Mouse (Mus musculus) kidney, embryonic 15.5 days (tissue): Measurements from ENCODE around the gene Agrp. TPM values are rescaled to one million over a fixed set of nuclear protein-coding genes. Genes with fewer than 3 reads are reported as not detected.

Source experiments
- ATAC-seq: fragments of 200-750 bp; cut with Nextera tagmentation; replicated peaks from 2 replicates; pipeline ENCODE4 v1.8.0; 2017; ENCODE audit warnings: moderate TSS enrichment; ENCODE audit not compliant: low FRiP score
- H3K27ac ChIP-seq: fragments of 300-500 bp; sonication (generic); 2 replicates; pipeline ENCODE4 v1.5.1; 2015; ENCODE audit warnings: mild to moderate bottlenecking, inconsistent platforms
- H3K27me3 ChIP-seq: fragments of 300-500 bp; sonication (generic); 2 replicates; pipeline ENCODE4 v1.6.1; 2015; ENCODE audit warnings: inconsistent platforms
- H3K36me3 ChIP-seq: fragments of 300-500 bp; sonication (generic); 2 replicates; pipeline ENCODE4 v1.6.1; 2015; ENCODE audit warnings: inconsistent platforms
- H3K4me1 ChIP-seq: fragments of 300-500 bp; sonication (generic); 2 replicates; pipeline ENCODE4 v1.6.1; 2015; ENCODE audit warnings: inconsistent platforms
- H3K4me2 ChIP-seq: fragments of 300-500 bp; sonication (generic); 2 replicates; pipeline ENCODE4 v1.6.1; 2015; ENCODE audit warnings: moderate library complexity, mild to moderate bottlenecking, inconsistent platforms
- H3K4me3 ChIP-seq: fragments of 300-500 bp; sonication (generic); replicated peaks from 2 replicates; pipeline ENCODE4 v1.5.1; 2015; ENCODE audit warnings: mild to moderate bottlenecking, inconsistent platforms
- H3K9ac ChIP-seq: fragments of 300-500 bp; sonication (generic); 2 replicates; pipeline ENCODE4 v1.6.1; 2015; ENCODE audit warnings: mild to moderate bottlenecking, inconsistent platforms
- H3K9me3 ChIP-seq: fragments of 300-500 bp; sonication (generic); replicated peaks from 2 replicates; pipeline ENCODE4 v1.6.1; 2016; ENCODE audit warnings: inconsistent platforms
- WGBS: fragments of 180-500 bp; shearing (Covaris S2); methylation state at CpG from one replicate; pipeline ENCODE4 v1.1.7; 2015; ENCODE audit warnings: mixed read lengths; 5-methylcytosine and 5-hydroxymethylcytosine counted together
- polyA plus RNA-seq: library from polyadenylated mRNA; unstranded; fragments of >200 nt; fragmentation: Nextera tagmentation; extraction: Ambion mirVana; gene quantifications from 2 replicates; pipeline ENCODE4 v1.2.1, GENCODE M21; 2015

The Agrp gene
- polyA plus RNA-seq, 1 experiment from 2014 or later: 0.83 TPM

- H3K4me1 ChIP-seq: peaks cover 33% of the 10 kb centered on the region
- H3K4me2 ChIP-seq: peak overlapping the region; percentile 90
- H3K27me3 ChIP-seq: no peaks in the 10 kb centered on the region
- peak overlapping the region; percentile 100 for H3K27ac ChIP-seq
- WGBS: 1% methylated on average over 11 of the region's 11 CpGs
- no peaks in the 10 kb centered on the region for H3K36me3 ChIP-seq
- no peaks in the 10 kb centered on the region for H3K9me3 ChIP-seq
- H3K9ac ChIP-seq: peak overlapping the region; percentile 95
- H3K4me3 ChIP-seq: peak overlapping the region; percentile 82
- ATAC-seq: no peak
Measured at GRCm38 (mm10) chr8:105637601-105638041, 428 bp upstream of the Agrp start.

DNA sequence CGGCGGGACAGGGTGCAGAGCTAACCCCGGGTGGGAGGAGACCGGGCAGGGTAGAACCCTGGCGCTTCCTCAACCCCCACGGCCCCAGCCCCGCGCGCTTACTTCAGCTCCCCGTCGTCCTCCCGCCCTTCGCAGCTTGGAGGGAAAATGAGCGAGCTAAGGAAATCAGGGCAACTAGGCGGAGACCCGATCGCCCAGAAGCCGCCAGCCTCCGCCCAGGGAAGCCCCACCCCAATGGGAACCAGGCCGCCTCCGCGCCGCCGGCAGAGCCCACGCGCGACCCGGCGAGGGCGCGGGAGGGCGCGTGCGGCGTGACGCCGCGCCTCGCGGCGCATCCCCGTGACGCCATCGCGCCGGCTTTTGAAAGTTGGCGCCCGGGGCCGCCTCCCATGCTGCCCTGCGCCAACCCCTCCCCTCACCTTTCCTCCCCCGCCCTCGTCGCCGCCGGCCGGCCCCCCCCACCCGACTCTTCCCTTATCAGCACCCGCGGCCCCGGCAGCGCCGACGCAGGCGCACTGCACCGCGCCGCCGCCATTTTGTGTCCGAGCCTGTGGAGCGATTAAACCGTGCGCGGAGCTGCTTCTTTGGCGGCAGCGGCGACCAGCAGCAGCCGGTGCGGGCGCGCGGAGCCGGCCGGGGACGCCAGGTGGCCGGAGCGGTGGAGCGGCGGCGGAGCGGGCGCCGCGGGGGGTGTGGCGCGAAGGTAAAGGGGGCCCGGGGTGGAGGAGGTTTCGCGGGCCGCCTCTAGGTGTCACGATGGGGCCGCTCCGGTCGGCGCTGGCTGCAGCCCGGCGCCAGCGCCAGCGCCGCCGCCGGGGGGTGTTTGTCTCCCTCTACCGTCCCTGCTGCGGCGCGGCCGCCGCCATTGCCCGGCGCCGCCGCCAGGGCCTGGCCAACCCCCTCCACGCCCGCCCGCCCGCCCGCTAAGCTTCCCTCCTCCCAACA is 903 bp downstream of the Agrp start, which contains the start of gene Ctcf:
TSS of gene Ctcf (plus strand) at position 551 of the 945 bp plus-strand sequence.
- WGBS: under 1% methylated on average over 100 of the region's 126 CpGs
- H3K4me1 ChIP-seq: peaks cover 33% of the 10 kb centered on the region
- H3K27me3 ChIP-seq: no peaks in the 10 kb centered on the region
- peak within 1 kb of the TSS; percentile 82 for H3K4me3 ChIP-seq
- no peaks in the 10 kb centered on the region for H3K9me3 ChIP-seq
- peak within 1 kb of the TSS; percentile 95 for H3K9ac ChIP-seq
- H3K27ac ChIP-seq: peak within 1 kb of the TSS; percentile 100
- ATAC-seq: peak; percentile 94
- no peaks in the 10 kb centered on the region for H3K36me3 ChIP-seq
- peak within 1 kb of the TSS; percentile 90 for H3K4me2 ChIP-seq

DNA sequence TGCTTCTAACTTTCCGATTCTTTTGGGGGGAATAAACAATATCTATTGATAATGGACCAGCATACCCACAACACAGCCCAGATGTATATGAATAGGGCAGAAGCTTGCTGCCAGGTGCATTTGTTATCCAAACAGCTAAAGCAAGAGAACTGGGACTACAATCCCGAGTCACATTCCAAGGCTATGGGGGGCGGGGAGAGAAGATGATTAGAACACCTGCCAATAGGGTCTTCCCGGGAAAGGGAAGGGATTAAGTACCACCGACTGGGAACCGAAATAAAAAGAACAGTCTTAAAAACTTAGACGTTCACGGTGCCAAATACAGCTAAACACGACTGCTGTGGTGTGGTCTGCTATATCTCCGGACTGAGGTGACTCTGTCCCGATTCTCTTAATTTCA is 1.7 kb downstream of the Agrp start:
- no peaks in the 10 kb centered on the region for H3K27me3 ChIP-seq
- no peak for ATAC-seq
- H3K9me3 ChIP-seq: no peaks in the 10 kb centered on the region
- WGBS: 6% methylated on average over 11 of the region's 11 CpGs
- peak overlapping the region; percentile 95 for H3K9ac ChIP-seq
- no peaks in the 10 kb centered on the region for H3K36me3 ChIP-seq
- H3K4me1 ChIP-seq: peaks cover 30% of the 10 kb centered on the region
- peak overlapping the region; percentile 82 for H3K4me3 ChIP-seq
- H3K27ac ChIP-seq: peak overlapping the region; percentile 100
- peak overlapping the region; percentile 90 for H3K4me2 ChIP-seq

DNA sequence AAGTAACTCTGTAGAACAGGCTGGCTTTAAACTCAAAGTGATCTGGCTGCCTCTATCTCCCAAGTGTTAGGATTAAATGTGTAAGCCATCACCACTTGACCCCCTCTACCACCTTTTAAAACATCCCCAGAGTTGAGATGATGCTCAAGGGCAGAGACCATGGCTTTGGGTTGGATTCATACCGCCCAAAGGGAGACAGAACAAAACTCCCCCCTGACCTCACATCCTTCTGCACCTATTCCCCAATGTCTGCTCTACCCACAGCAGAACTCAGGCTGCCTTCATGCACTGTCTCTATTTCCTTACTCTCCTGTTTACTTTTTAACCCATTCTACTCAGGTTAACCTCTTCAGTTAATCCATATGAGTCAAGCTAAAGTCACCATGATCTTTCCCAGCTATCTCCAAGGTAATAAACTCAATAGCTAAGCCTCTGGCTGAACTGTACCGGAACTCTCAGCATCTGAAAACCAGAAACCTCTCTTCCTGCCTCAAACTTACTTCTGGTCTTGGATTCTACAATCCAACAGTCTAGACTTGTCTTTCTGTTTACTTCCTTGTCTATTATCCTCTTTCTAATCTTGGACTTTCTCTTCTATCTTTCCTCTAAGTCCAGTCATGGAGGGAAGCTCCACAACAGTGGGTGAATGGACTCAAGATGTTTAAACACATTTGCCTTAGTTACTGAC is 2.3 kb downstream of the Agrp start:
- Histone ChIP-seq H3K36me3 (no peaks in the 10 kb centered on the region), H3K4me2 (peak overlapping the region; percentile 90), H3K9me3 (no peaks in the 10 kb centered on the region), H3K4me1 (peaks cover 27% of the 10 kb centered on the region), H3K4me3 (peak overlapping the region; percentile 82), H3K27ac (0 out of 2 replicates have a peak overlapping the region, but pooled peaks have one; percentile 15), H3K9ac (no peak overlapping the region), H3K27me3 (no peaks in the 10 kb centered on the region)
- no peak for ATAC-seq
- WGBS: 89% methylated on average over 2 of the region's 2 CpGs

DNA sequence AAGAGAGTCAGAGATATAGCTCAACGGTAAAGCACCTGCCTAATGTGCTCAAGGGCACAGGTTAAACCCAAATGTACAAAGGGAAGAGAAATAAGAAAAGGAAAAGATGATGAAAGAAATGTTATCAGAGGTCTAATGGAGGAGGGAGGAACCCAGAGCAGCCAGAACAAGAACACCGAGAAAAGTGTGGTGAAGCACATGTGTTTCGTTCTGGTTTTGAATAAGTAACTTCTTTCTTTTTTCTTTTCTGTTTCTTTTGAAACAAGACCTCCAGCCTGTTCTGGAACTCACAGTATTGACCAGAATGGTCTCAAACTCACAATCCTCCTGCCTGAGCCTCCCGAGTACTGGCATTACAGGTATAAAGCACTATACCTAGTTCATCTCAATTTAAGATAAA is 7.9 kb downstream of the Agrp start:
- peaks cover 2% of the 10 kb centered on the region; the same call in 1 of the 2 replicates for H3K36me3 ChIP-seq
- H3K9me3 ChIP-seq: no peaks in the 10 kb centered on the region
- no peak overlapping the region for H3K4me2 ChIP-seq
- H3K9ac ChIP-seq: no peak overlapping the region
- peaks cover 13% of the 10 kb centered on the region for H3K4me1 ChIP-seq
- H3K27me3 ChIP-seq: no peaks in the 10 kb centered on the region
- no peak for ATAC-seq
- no peak overlapping the region for H3K4me3 ChIP-seq
- 91% methylated on average over 4 of the region's 4 CpGs for WGBS
- no peak overlapping the region for H3K27ac ChIP-seq

- H3K9ac ChIP-seq: no peak overlapping the region
- H3K4me2 ChIP-seq: no peak overlapping the region
- H3K36me3 ChIP-seq: peaks cover 21% of the 10 kb centered on the region
- H3K4me1 ChIP-seq: peaks cover 46% of the 10 kb centered on the region
- no peaks in the 10 kb centered on the region for H3K9me3 ChIP-seq
- no peak for ATAC-seq
- H3K4me3 ChIP-seq: no peak overlapping the region
- no peaks in the 10 kb centered on the region for H3K27me3 ChIP-seq
- 86% methylated on average over 1 of the region's 1 CpGs for WGBS
- no peak overlapping the region for H3K27ac ChIP-seq
Measured at GRCm38 (mm10) chr8:105626086-105626485, 11.1 kb downstream of the Agrp start.

- H3K4me3 ChIP-seq: no peak overlapping the region
- WGBS: 22% methylated on average over 1 of the region's 1 CpGs
- H3K9ac ChIP-seq: no peak overlapping the region
- ATAC-seq: no peak
- H3K4me2 ChIP-seq: no peak overlapping the region
- H3K36me3 ChIP-seq: peaks cover 34% of the 10 kb centered on the region
- peaks cover 47% of the 10 kb centered on the region for H3K4me1 ChIP-seq
- no peaks in the 10 kb centered on the region for H3K9me3 ChIP-seq
- H3K27me3 ChIP-seq: no peaks in the 10 kb centered on the region
- H3K27ac ChIP-seq: peak overlapping the region; percentile 92
Measured at GRCm38 (mm10) chr8:105624831-105625230, 12.4 kb downstream of the Agrp start.

- H3K4me3 ChIP-seq: no peak overlapping the region
- no peak for ATAC-seq
Measured at GRCm38 (mm10) chr8:105624401-105624800, 12.8 kb downstream of the Agrp start.

GRCm38 (mm10) chr8:105623679-105624245 is 13.4 kb downstream of the Agrp start:
- H3K4me1 ChIP-seq: peaks cover 47% of the 10 kb centered on the region
- ATAC-seq: no peak
- H3K4me3 ChIP-seq: peak overlapping the region; percentile 11; the same call in 1 of the 2 replicates
- H3K27me3 ChIP-seq: no peaks in the 10 kb centered on the region
- peak overlapping the region; percentile 48 for H3K4me2 ChIP-seq
- H3K36me3 ChIP-seq: peaks cover 44% of the 10 kb centered on the region
- H3K27ac ChIP-seq: peak overlapping the region; percentile 92
- 0 out of 2 replicates have a peak overlapping the region, but pooled peaks have one; percentile 15 for H3K9ac ChIP-seq
- WGBS: 23% methylated on average over 7 of the region's 7 CpGs
- H3K9me3 ChIP-seq: no peaks in the 10 kb centered on the region

More at GRCm38 (mm10) chr8:105624401-105624800, 12.8 kb downstream of the Agrp start:
- peak overlapping the region; percentile 92 for H3K27ac ChIP-seq
- no peak overlapping the region for H3K4me2 ChIP-seq
- H3K4me1 ChIP-seq: peaks cover 47% of the 10 kb centered on the region
- 32% methylated on average over 3 of the region's 3 CpGs for WGBS
- H3K9ac ChIP-seq: no peak overlapping the region
- no peaks in the 10 kb centered on the region for H3K9me3 ChIP-seq
- no peaks in the 10 kb centered on the region for H3K27me3 ChIP-seq
- H3K36me3 ChIP-seq: peaks cover 38% of the 10 kb centered on the region

- WGBS: 14% methylated on average over 5 of the region's 5 CpGs
- Histone ChIP-seq H3K27me3 (no peaks in the 10 kb centered on the region), H3K27ac (peak overlapping the region; percentile 92), H3K4me2 (peak overlapping the region; percentile 48), H3K9me3 (no peaks in the 10 kb centered on the region), H3K9ac (0 out of 2 replicates have a peak overlapping the region, but pooled peaks have one; percentile 15), H3K36me3 (peaks cover 51% of the 10 kb centered on the region), H3K4me3 (peak overlapping the region; percentile 11; the same call in 1 of the 2 replicates), H3K4me1 (peaks cover 47% of the 10 kb centered on the region)
- peak; percentile 20; the same call in 1 of the 2 replicates for ATAC-seq
Measured at GRCm38 (mm10) chr8:105623118-105623517, 14.1 kb downstream of the Agrp start.

- ATAC-seq: peak; percentile 93
- Histone ChIP-seq H3K9ac (0 out of 2 replicates have a peak overlapping the region, but pooled peaks have one; percentile 15), H3K9me3 (no peaks in the 10 kb centered on the region), H3K27ac (peak overlapping the region; percentile 92), H3K4me2 (peak overlapping the region; percentile 48), H3K36me3 (peaks cover 57% of the 10 kb centered on the region), H3K4me3 (peak overlapping the region; percentile 11), H3K27me3 (no peaks in the 10 kb centered on the region), H3K4me1 (peaks cover 47% of the 10 kb centered on the region)
- 2% methylated on average over 8 of the region's 8 CpGs for WGBS
Measured at GRCm38 (mm10) chr8:105622421-105622920, 14.7 kb downstream of the Agrp start.
